ENCODE assay signal across 8 mouse cellular contexts in genomic region chr11:80779527-80780344, GRCm38 (mm10). TPM values are rescaled to one million over a fixed set of nuclear protein-coding genes. Genes with fewer than 3 reads are reported as not detected.
DNase-seq lines count a peak whose midpoint lies in the region; ATAC-seq lines count a peak whose summit lies in the region.

Gene Myo1d (minus strand): TSS chr11:80780025.

- H3K36me3 ChIP-seq in embryonic facial prominence, embryonic 10.5 days (replicated peaks): no peaks in the 10 kb centered on the region
- no peaks in the 10 kb centered on the region for H3K36me3 ChIP-seq in intestine, embryonic 16.5 days (ENCODE audit: control insufficient read depth, insufficient read depth, low read length)
- no peaks in the 10 kb centered on the region for H3K36me3 ChIP-seq in midbrain, embryonic 10.5 days

- under 1% methylated on average over 87 of the region's 87 CpGs for WGBS in embryonic facial prominence, embryonic 10.5 days
- under 1% methylated on average over 77 of the region's 87 CpGs for WGBS in intestine, embryonic 16.5 days
- WGBS in midbrain, embryonic 10.5 days: 1% methylated on average over 69 of the region's 87 CpGs

- H3K27me3 ChIP-seq in embryonic facial prominence, embryonic 10.5 days (replicated peaks; ENCODE audit: low read depth, poor library complexity, severe bottlenecking): peaks cover 18% of the 10 kb centered on the region
- H3K27me3 ChIP-seq in intestine, embryonic 16.5 days (replicated peaks; ENCODE audit: control insufficient read depth, insufficient read depth, low read length): no peaks in the 10 kb centered on the region
- peaks cover 26% of the 10 kb centered on the region for H3K27me3 ChIP-seq in midbrain, embryonic 10.5 days (ENCODE audit: low read depth, poor library complexity, severe bottlenecking)

- ATAC-seq in intestine, embryonic 16.5 days: peak; percentile 86

- peak within 1 kb of the TSS; percentile 80 for H3K4me2 ChIP-seq in intestine, embryonic 16.5 days (ENCODE audit: low read depth, low read length)

- DNase-seq in adrenal gland, postnatal 14 days: peak; percentile 95
- peak; percentile 93 for DNase-seq in embryonic facial prominence, embryonic 10.5 days (ENCODE audit: low spot score)
- no peak for DNase-seq in gonadal fat pad, adult 2 months (ENCODE audit: low read depth)
- peak; percentile 84 to 90 for DNase-seq in left cerebral cortex, postnatal 25 days (ENCODE audit: low spot score in 2 of 2)
- DNase-seq in midbrain, embryonic 10.5 days (ENCODE audit: low spot score): peak; percentile 86
- peak; percentile 74 to 75 for DNase-seq in right cerebral cortex, postnatal 36 days (ENCODE audit: low spot score in 2 of 2)
- peak; percentile 85 to 88 for DNase-seq in urinary bladder, postnatal 4 days (ENCODE audit: low spot score in 2 of 2)

- peak within 1 kb of the TSS; percentile 84 for H3K9ac ChIP-seq in intestine, embryonic 16.5 days (ENCODE audit: low read depth, low read length)

- no peaks in the 10 kb centered on the region for H3K9me3 ChIP-seq in embryonic facial prominence, embryonic 10.5 days
- no peaks in the 10 kb centered on the region for H3K9me3 ChIP-seq in intestine, embryonic 16.5 days (ENCODE audit: control insufficient read depth, low read length)
- no peaks in the 10 kb centered on the region for H3K9me3 ChIP-seq in midbrain, embryonic 10.5 days (replicated peaks)

- H3K4me1 ChIP-seq in embryonic facial prominence, embryonic 10.5 days: peaks cover 15% of the 10 kb centered on the region
- H3K4me1 ChIP-seq in intestine, embryonic 16.5 days (ENCODE audit: control insufficient read depth, insufficient read depth, low read length): peaks cover 5% of the 10 kb centered on the region; the same call in 1 of the 2 replicates
- H3K4me1 ChIP-seq in midbrain, embryonic 10.5 days: peaks cover 17% of the 10 kb centered on the region

- H3K27ac ChIP-seq in embryonic facial prominence, embryonic 10.5 days (replicated peaks): peak within 1 kb of the TSS; percentile 85
- peak within 1 kb of the TSS; percentile 90 for H3K27ac ChIP-seq in intestine, embryonic 16.5 days (ENCODE audit: low read length)
- H3K27ac ChIP-seq in midbrain, embryonic 10.5 days (replicated peaks): peak within 1 kb of the TSS; percentile 79

- peak within 1 kb of the TSS; percentile 82 for H3K4me3 ChIP-seq in embryonic facial prominence, embryonic 10.5 days
- H3K4me3 ChIP-seq in intestine, embryonic 16.5 days (ENCODE audit: low read length): peak within 1 kb of the TSS; percentile 74
- peak within 1 kb of the TSS; percentile 80 for H3K4me3 ChIP-seq in midbrain, embryonic 10.5 days

- intact Hi-C loops in left cerebral cortex, postnatal 25 days (cut with DNase I): loop anchor here (2.0 to 5.0 kb wide), 2 partner anchors 62 to 83 kb away; no protein-coding TSS in a partner anchor

RNA-seq across cellular contexts. Expression of gene Myo1d, which starts in this region (rescaled TPM):
- total RNA-seq in adrenal gland, postnatal 14 days (2021): 46.3 and 47.1 TPM in 2 replicates
- 3.2 and 4.0 TPM in 2 replicates for polyA plus RNA-seq in embryonic facial prominence, embryonic 10.5 days (2016; fragmentation: Nextera tagmentation; extraction: Ambion mirVana)
- polyA plus RNA-seq in gonadal fat pad, adult 2 months (2012; rRNA removed): 19.7 and 23.7 TPM in 2 replicates
- 80.9 and 97.7 TPM in 2 replicates for polyA plus RNA-seq in intestine, embryonic 16.5 days (2015; fragmentation: Nextera tagmentation; extraction: Ambion mirVana)
- 1 to 10 TPM; 4.7 to 6.5 TPM for total RNA-seq in left cerebral cortex, postnatal 25 days (2021)
- 2.3 and 2.5 TPM in 2 replicates for polyA plus RNA-seq in midbrain, embryonic 10.5 days (2016; fragmentation: Nextera tagmentation; extraction: Ambion mirVana)
